Mouse (Mus musculus) stomach, embryonic 15.5 days (tissue): ENCODE results near the gene Olfr1143. TPM values are rescaled to one million over a fixed set of nuclear protein-coding genes. Genes with fewer than 3 reads are reported as not detected.

Source experiments
- ATAC-seq: fragments of 200-750 bp; cut with Nextera tagmentation; 2 replicates; pipeline ENCODE4 v1.8.0; 2017; ENCODE audit warnings: low read depth, moderate number of reproducible peaks, moderate TSS enrichment; ENCODE audit not compliant: insufficient read depth, low FRiP score
- H3K27ac ChIP-seq: fragments of 300-500 bp; sonication (generic); 2 replicates; pipeline ENCODE4 v1.5.1; 2015; ENCODE audit warnings: mild to moderate bottlenecking, inconsistent platforms
- H3K27me3 ChIP-seq: fragments of 300-500 bp; sonication (generic); replicated peaks from 2 replicates; pipeline ENCODE4 v1.6.1; 2015; ENCODE audit warnings: inconsistent platforms
- H3K36me3 ChIP-seq: fragments of 300-500 bp; sonication (generic); 2 replicates; pipeline ENCODE4 v1.6.1; 2015; ENCODE audit warnings: inconsistent platforms
- H3K4me1 ChIP-seq: fragments of 300-500 bp; sonication (generic); 2 replicates; pipeline ENCODE4 v1.6.1; 2015; ENCODE audit warnings: inconsistent platforms
- H3K4me2 ChIP-seq: fragments of 300-500 bp; sonication (generic); 2 replicates; pipeline ENCODE4 v1.6.1; 2015; ENCODE audit warnings: mild to moderate bottlenecking, inconsistent platforms
- H3K4me3 ChIP-seq: fragments of 300-500 bp; sonication (generic); replicated peaks from 2 replicates; pipeline ENCODE4 v1.5.1; 2015; ENCODE audit warnings: inconsistent platforms
- H3K9ac ChIP-seq: fragments of 300-500 bp; sonication (generic); 2 replicates; pipeline ENCODE4 v1.6.1; 2015; ENCODE audit warnings: inconsistent platforms
- H3K9me3 ChIP-seq: fragments of 300-500 bp; sonication (generic); 2 replicates; pipeline ENCODE4 v1.6.1; 2016; ENCODE audit warnings: inconsistent platforms
- WGBS: fragments of 180-500 bp; shearing (Covaris S2); methylation state at CpG from one replicate; pipeline ENCODE4 v1.1.7; 2015; 5-methylcytosine and 5-hydroxymethylcytosine counted together
- polyA plus RNA-seq: library from polyadenylated mRNA; unstranded; fragments of >200 nt; fragmentation: Nextera tagmentation; extraction: Ambion mirVana; gene quantifications from 2 replicates; pipeline ENCODE4 v1.2.1, GENCODE M21; 2015

Gene Olfr1143
- polyA plus RNA-seq = not detected in 2 replicates

- no peak within 1 kb of the TSS for H3K4me3 ChIP-seq
- no peak within 1 kb of the TSS for H3K9ac ChIP-seq
- no peaks in the 10 kb centered on the region for H3K9me3 ChIP-seq
- H3K4me1 ChIP-seq = no peaks in the 10 kb centered on the region
- no peaks in the 10 kb centered on the region for H3K36me3 ChIP-seq
- ATAC-seq = no peak
- no peak within 1 kb of the TSS for H3K4me2 ChIP-seq
- H3K27ac ChIP-seq = no peak within 1 kb of the TSS
- no peaks in the 10 kb centered on the region for H3K27me3 ChIP-seq
Observed at GRCm38 (mm10) chr2:87800292-87800691, at the start of gene Olfr1143. Olfr1143 (plus strand) TSS chr2:87800592.

DNA sequence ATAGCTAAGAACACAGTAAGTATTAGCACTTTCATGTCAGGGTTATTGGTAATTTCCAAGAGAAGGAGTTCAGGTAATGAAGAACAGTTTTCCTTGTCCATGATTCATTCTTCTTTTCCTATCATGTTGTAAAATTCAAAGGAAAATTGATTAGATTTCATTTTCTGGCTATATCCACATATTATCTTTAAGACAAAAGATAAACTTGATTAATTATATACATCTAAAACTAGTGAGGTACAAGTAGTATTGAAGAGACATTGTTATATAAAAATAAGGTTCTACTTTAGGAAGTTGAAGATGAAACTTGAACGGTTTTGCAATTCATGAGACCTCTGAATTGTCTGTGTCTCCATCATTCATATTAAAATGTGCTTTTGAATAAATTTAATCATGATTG, 46.5 kb upstream of the Olfr1143 start, which contains the start of gene Olfr1141:
TSS of gene Olfr1141 (minus strand) at position 101 of the 400 bp plus-strand sequence.
- H3K4me2 ChIP-seq = no peak within 1 kb of the TSS
- H3K36me3 ChIP-seq = no peaks in the 10 kb centered on the region
- no peak for ATAC-seq
- no peak within 1 kb of the TSS for H3K4me3 ChIP-seq
- no peaks in the 10 kb centered on the region for H3K27me3 ChIP-seq
- WGBS = 85% methylated on average over 1 of the region's 1 CpGs
- H3K9ac ChIP-seq = no peak within 1 kb of the TSS
- H3K4me1 ChIP-seq = no peaks in the 10 kb centered on the region
- H3K27ac ChIP-seq = no peak within 1 kb of the TSS
- no peaks in the 10 kb centered on the region for H3K9me3 ChIP-seq

- 40% methylated on average over 1 of the region's 1 CpGs for WGBS
- Histone ChIP-seq H3K9ac (no peak overlapping the region), H3K4me1 (no peaks in the 10 kb centered on the region), H3K4me2 (no peak overlapping the region), H3K36me3 (no peaks in the 10 kb centered on the region), H3K4me3 (no peak overlapping the region), H3K27me3 (no peaks in the 10 kb centered on the region), H3K27ac (no peak overlapping the region), H3K9me3 (no peaks in the 10 kb centered on the region)
- ATAC-seq = no peak
Observed at GRCm38 (mm10) chr2:87776143-87776542, 24.2 kb upstream of the Olfr1143 start.

DNA sequence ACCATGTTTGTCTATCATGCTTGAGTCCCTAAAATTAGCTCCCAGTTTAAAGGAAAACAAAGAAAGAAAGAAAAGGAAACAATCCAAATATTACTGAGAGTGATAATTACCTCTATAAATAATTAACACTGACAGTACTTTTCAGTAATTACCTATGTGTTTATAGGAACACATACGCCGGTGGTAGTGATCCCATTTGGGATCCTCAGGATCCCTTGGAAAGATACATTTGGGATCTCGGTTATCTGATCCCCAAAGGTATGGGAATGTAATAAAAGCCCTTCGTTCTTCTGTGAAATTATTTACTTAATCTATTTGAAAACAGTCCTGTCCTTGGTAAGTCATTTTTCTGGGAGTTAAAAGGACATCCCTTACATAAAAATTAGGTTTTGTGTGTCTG, 21.2 kb upstream of the Olfr1143 start, which contains the start of gene Olfr152:
TSS of gene Olfr152 (plus strand) at position 301 of the 400 bp plus-strand sequence.
- Histone ChIP-seq H3K4me1 (no peaks in the 10 kb centered on the region), H3K27me3 (no peaks in the 10 kb centered on the region), H3K9ac (no peak within 1 kb of the TSS), H3K4me3 (no peak within 1 kb of the TSS), H3K27ac (no peak within 1 kb of the TSS), H3K36me3 (no peaks in the 10 kb centered on the region), H3K4me2 (no peak within 1 kb of the TSS), H3K9me3 (no peaks in the 10 kb centered on the region)
- no peak for ATAC-seq
- 73% methylated on average over 4 of the region's 4 CpGs for WGBS

DNA sequence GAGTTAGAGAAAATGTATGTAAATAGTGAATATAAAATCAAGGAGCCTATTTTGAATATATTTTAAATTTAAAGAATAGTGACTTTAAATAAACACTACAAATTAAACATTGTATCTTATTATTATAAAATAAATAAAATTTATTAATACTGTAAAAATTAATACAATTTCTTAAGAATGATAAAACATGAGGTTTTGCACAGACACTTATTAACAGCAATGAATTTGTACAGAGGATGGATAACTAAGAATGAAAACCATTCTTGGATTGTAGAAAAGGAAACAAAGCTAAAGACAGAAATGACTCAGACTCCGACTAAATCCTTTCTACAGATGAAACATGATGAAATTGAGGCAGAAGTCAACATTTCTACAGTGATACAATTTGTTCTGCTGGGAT, 9.1 kb downstream of the Olfr1143 start, which contains the start of gene Olfr1145:
TSS of gene Olfr1145 (plus strand) at position 301 of the 400 bp plus-strand sequence.
- H3K27me3 ChIP-seq = no peaks in the 10 kb centered on the region
- WGBS = 75% methylated on average over 1 of the region's 1 CpGs
- no peaks in the 10 kb centered on the region for H3K4me1 ChIP-seq
- no peaks in the 10 kb centered on the region for H3K36me3 ChIP-seq
- no peaks in the 10 kb centered on the region for H3K9me3 ChIP-seq
- no peak within 1 kb of the TSS for H3K9ac ChIP-seq
- H3K27ac ChIP-seq = no peak within 1 kb of the TSS
- no peak within 1 kb of the TSS for H3K4me2 ChIP-seq
- H3K4me3 ChIP-seq = no peak within 1 kb of the TSS
- ATAC-seq = no peak

GRCm38 (mm10) chr2:87830233-87830632, 29.8 kb downstream of the Olfr1143 start, which contains the start of gene Olfr1148:
Olfr1148 (plus strand) TSS chr2:87830533.
- Histone ChIP-seq H3K9me3 (no peaks in the 10 kb centered on the region), H3K4me1 (no peaks in the 10 kb centered on the region), H3K9ac (no peak within 1 kb of the TSS), H3K36me3 (no peaks in the 10 kb centered on the region), H3K4me3 (no peak within 1 kb of the TSS), H3K27ac (no peak within 1 kb of the TSS), H3K27me3 (no peaks in the 10 kb centered on the region), H3K4me2 (no peak within 1 kb of the TSS)
- ATAC-seq = no peak
- whole genome bisulfite sequencing = 88% methylated on average over 1 of the region's 1 CpGs

DNA sequence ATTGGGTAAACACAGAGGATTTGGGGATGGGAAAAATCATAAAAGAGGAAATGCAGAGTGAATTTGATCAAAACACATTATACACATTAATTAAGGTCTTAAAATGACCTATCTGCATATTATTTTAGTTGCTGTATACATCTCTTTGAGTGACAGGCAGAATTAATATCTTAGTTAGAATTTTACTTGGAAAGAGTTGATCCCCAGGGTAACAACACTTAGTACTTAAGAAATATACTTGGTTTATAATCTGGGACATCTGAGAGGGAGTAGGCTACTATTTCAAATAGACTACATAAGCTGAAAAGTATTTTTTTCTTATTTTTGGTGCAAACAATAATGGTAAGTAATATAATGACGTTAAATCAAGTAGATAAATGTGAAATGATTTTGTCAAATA, 43.3 kb downstream of the Olfr1143 start, which contains the start of gene Olfr1150-ps1:
TSS of gene Olfr1150-ps1 (plus strand) at position 301 of the 400 bp plus-strand sequence.
- 69% methylated on average over 1 of the region's 1 CpGs for WGBS

More for the DNA sequence above, 43.3 kb downstream of the Olfr1143 start, which contains the start of gene Olfr1150-ps1:
- Histone ChIP-seq H3K9ac (no peak within 1 kb of the TSS), H3K4me3 (no peak within 1 kb of the TSS), H3K4me2 (no peak within 1 kb of the TSS), H3K27me3 (no peaks in the 10 kb centered on the region), H3K27ac (no peak within 1 kb of the TSS), H3K4me1 (no peaks in the 10 kb centered on the region), H3K36me3 (no peaks in the 10 kb centered on the region), H3K9me3 (no peaks in the 10 kb centered on the region)
- ATAC-seq = no peak

Other genes starting within 250 kb of the Olfr1143 start
- gene Olfr1129, start 226.7 kb upstream of the Olfr1143 start, polyA plus RNA-seq = not detected in 2 replicates
- not detected in 2 replicates for gene Olfr1130, start 194.4 kb upstream of the Olfr1143 start, polyA plus RNA-seq
- not detected in 2 replicates for gene Olfr1131, start 173.5 kb upstream of the Olfr1143 start, polyA plus RNA-seq
- gene Olfr1132, start 163.1 kb upstream of the Olfr1143 start, polyA plus RNA-seq = not detected in 2 replicates
- not detected in 2 replicates for gene Olfr1133, start 153.2 kb upstream of the Olfr1143 start, polyA plus RNA-seq
- gene Olfr1134, start 142.1 kb upstream of the Olfr1143 start, polyA plus RNA-seq = not detected in 2 replicates
- not detected in 2 replicates for gene Olfr1135, start 126.9 kb upstream of the Olfr1143 start, polyA plus RNA-seq
- gene Olfr1136, start 106.6 kb upstream of the Olfr1143 start, polyA plus RNA-seq = not detected in 2 replicates
- gene Olfr1137, start 87.4 kb upstream of the Olfr1143 start, polyA plus RNA-seq = not detected in 2 replicates
- gene Olfr1138, start 60.6 kb upstream of the Olfr1143 start, polyA plus RNA-seq = not detected in 2 replicates
- not detected in 2 replicates for gene Olfr1140, start 56.8 kb upstream of the Olfr1143 start, polyA plus RNA-seq
- not detected in 2 replicates for gene Olfr1141, start 46.6 kb upstream of the Olfr1143 start, polyA plus RNA-seq
- gene Olfr152, start 21.1 kb upstream of the Olfr1143 start, polyA plus RNA-seq = not detected in 2 replicates
- not detected in 2 replicates for gene Olfr1145, start 9.2 kb downstream of the Olfr1143 start, polyA plus RNA-seq
- not detected in 2 replicates for gene Olfr1148, start 29.9 kb downstream of the Olfr1143 start, polyA plus RNA-seq
- not detected in 2 replicates for gene Olfr1150-ps1, start 43.4 kb downstream of the Olfr1143 start, polyA plus RNA-seq
- gene Olfr1151, start 55.3 kb downstream of the Olfr1143 start, polyA plus RNA-seq = not detected in 2 replicates
- not detected in 2 replicates for gene Olfr1152, start 65.9 kb downstream of the Olfr1143 start, polyA plus RNA-seq
- not detected in 2 replicates for gene Olfr1153, start 94.4 kb downstream of the Olfr1143 start, polyA plus RNA-seq
- gene Olfr1154, start 104.6 kb downstream of the Olfr1143 start, polyA plus RNA-seq = not detected in 2 replicates
- not detected in 2 replicates for gene Olfr1155, start 144.5 kb downstream of the Olfr1143 start, polyA plus RNA-seq
- gene Olfr1156, start 152.5 kb downstream of the Olfr1143 start, polyA plus RNA-seq = not detected in 2 replicates
- gene Olfr1157, start 167.7 kb downstream of the Olfr1143 start, polyA plus RNA-seq = not detected in 2 replicates
- not detected in 2 replicates for gene Olfr74, start 174.1 kb downstream of the Olfr1143 start, polyA plus RNA-seq
- gene Olfr1158, start 189.5 kb downstream of the Olfr1143 start, polyA plus RNA-seq = not detected in 2 replicates
- gene Olfr1160, start 207.7 kb downstream of the Olfr1143 start, polyA plus RNA-seq = not detected in 2 replicates
- not detected in 2 replicates for gene Olfr1161, start 222.2 kb downstream of the Olfr1143 start, polyA plus RNA-seq
- not detected in 2 replicates for gene Olfr73, start 237.1 kb downstream of the Olfr1143 start, polyA plus RNA-seq